Mouse (Mus musculus) retina, postnatal 1 day (tissue): Measurements from ENCODE around the gene Frmd5.
A peak's percentile ranks its signal among the peaks of the same experiment; 100 is the strongest.
"Not testable (repeated sequence)": the region's sequence is repeated elsewhere in the genome, so short reads cannot be mapped to it uniquely, and the experiment has no call there.

Experiments
- DNase-seq: peaks from one replicate; pipeline ENCODE4 v3.0.0-alpha.2; 2012

The Frmd5 gene

DNA sequence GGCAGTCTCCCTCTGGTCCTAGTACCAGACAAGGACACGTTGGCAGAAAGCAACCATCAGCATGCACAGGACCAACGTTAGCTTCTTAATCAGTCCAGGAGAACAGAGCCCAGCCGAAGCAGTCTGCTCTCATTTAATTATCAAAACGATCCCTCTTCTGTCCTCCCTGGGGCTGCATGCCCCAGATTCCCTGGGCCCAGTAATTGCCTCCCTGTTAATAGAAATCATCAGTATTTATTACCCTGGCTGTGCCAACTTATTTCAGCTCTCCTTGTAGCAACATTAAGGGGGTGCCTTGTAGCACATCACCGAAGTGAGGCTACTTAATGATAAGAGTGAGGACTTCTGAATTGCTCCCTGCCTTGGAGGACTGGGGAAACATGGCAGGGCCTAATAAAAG, 241.0 kb downstream of the Frmd5 start:
- peak; percentile 53 for DNase-seq

GRCm38 (mm10) chr2:121563117-121563516, 243.8 kb downstream of the Frmd5 start:
- no peak for DNase-seq

GRCm38 (mm10) chr2:121551271-121551670, 255.6 kb downstream of the Frmd5 start:
- no peak for DNase-seq

DNA sequence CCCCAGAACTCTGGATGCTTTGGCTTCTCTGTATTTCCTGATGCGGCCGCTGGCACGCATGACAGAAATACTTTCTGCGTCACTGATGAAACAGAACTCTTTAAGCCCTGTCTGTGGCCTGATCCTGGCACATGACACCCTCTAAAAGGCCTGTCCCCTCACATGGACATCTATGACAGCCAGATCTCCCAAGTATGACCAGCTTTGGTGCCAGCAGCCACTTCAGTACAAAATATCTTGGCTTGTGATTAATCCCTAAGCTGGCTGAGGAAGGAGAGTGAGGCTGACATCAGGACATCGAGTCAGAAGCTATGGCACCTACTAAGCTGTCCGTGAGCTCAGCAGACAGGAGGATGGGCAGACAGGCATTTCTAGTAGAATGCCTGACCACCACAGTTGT, 257.3 kb downstream of the Frmd5 start:
- DNase-seq, result no peak

DNA sequence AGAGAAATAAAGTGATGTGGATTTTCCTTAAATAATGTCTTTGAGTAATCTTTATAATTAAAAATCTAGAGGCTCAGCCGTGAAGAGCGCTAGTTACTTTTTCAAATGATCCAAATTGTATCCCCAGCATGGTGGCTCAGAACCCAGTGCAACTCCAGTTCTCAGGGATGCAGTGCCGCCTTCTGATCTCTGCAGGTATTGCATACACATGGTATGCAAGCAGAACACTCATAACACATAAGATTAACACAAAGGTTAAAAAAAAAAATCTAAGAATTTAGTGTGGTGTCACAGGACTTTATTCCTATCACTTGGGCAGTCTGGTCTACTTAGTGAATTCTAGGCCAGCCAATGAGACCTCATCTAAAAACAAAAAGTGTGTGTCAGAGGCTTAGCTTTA, 262.1 kb downstream of the Frmd5 start:
- no peak for DNase-seq

DNA sequence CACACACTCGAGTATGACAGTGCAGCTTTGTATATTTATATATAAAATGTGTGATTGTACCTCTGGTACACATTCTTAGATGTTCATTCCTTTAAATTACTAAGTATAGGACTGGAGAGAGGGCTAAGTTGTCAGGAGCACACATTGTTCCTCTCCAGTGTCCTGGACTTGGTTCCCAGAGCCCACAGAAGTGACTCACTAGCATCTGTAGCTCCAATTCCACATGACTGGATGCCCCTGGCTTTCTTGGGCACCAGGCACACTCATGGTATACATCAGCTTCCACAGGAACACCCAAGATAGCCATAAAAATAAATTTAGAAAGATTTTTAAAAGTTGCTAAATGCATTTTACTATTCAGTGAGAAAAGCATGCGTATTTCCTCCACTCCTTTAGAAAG, 281.8 kb downstream of the Frmd5 start:
- no peak for DNase-seq

GRCm38 (mm10) chr2:121522830-121523229, 284.1 kb downstream of the Frmd5 start:
- not testable (repeated sequence) for DNase-seq

GRCm38 (mm10) chr2:121522006-121522405, 284.9 kb downstream of the Frmd5 start:
- no peak for DNase-seq

DNA sequence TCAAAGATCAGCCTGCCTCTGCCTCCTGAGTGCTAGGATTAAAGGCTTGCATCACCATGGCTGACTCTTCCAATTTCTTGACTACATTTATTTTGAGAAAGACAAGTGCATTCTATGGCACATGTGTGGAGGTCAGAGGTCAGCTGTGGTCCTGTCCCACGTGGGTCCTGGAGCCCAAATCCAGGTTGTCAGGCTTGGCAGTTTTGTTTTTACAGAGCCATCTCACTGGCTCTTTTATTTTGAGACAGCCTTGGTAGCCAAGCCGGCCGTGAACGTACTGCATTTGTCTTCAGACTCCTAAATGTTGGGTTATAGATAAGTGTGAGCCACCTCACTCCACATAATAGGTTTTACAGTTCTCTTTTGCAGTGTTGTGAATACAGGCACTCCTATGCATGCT, 288.2 kb downstream of the Frmd5 start:
- DNase-seq, result not testable (repeated sequence)

DNA sequence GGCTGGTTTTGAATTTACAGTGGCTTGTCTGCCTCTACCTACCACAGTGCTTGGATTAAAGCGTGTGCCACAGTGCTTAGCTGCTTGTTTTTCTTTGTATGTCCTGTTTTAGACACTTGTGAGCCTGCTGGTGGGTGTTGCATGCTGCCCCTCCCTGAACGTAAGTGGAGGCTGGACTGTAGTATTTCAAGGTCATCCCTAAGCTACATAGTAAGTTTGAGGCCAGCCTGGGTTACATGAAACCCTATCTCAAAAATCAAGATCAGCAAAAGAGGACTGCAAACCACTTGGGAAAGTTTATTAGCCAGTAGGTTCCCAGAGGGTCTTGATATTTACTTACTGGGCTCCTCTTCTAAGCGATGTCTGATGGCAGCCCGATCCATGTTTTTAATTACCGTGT, 288.8 kb downstream of the Frmd5 start:
- DNase-seq, result no peak

- no peak for DNase-seq
Measured at GRCm38 (mm10) chr2:121514211-121514610, 292.7 kb downstream of the Frmd5 start.

GRCm38 (mm10) chr2:121512991-121513765, 293.7 kb downstream of the Frmd5 start:
- DNase-seq, result not testable (repeated sequence)

- no peak for DNase-seq
Measured at GRCm38 (mm10) chr2:121511401-121511800, 295.5 kb downstream of the Frmd5 start.

GRCm38 (mm10) chr2:121509584-121509983, 297.3 kb downstream of the Frmd5 start:
- peak; percentile 64 for DNase-seq

DNA sequence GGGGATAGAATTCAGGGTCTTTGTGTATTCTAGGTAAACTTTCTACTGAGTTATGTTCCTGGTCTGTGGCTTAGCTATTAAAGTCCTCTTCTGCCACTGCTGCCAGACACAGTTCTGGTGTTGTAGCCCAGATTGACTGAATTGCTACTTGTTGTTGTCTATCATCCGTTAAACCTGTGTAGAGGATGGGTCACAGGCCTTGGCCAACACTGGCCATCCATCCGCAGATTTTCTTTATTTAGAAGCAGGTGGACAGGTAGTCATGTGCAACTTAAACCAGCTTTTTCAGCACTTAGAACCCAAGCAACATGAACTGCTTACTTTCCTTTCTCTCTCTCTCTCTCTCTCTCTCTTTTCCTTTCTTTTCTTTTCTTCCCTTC, 298.9 kb downstream of the Frmd5 start:
- no peak for DNase-seq

DNA sequence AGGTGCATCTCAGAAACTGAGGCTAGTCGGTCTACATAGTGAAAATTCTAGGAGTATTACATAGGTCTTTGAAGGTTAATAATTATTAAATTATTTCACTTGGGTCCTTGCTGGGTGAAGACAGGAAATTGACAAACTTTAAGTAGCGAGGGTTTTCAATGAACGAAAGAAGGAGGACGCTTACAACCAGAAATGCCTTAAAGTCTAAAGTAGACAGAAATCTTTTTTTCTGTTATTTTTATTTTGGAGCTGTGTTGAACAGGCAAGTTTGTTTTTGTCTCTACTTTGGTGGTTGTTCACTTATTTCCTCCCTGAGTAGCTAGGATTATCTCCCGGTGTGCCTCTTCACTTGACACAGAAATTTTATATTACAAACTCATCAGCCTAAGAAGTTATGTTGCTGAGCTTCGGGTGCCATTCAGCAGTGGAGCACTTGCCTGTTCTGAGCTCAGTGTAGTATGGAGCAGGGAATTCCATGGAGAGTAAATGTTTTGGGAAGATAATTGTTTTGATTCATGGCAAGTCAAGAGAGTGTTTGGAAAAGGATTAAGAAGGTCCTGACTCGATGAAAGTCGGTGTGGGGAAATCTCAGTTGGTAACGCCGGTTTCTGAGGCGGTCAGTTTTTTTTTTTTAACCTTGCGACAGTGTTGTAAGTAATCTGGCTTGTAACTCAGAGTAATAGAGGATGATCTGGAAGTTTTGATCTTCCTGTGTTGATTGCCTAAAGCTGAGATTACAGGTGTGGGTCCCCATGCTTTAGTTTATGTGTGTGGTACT, 299.5 kb downstream of the Frmd5 start:
- no peak for DNase-seq

DNA sequence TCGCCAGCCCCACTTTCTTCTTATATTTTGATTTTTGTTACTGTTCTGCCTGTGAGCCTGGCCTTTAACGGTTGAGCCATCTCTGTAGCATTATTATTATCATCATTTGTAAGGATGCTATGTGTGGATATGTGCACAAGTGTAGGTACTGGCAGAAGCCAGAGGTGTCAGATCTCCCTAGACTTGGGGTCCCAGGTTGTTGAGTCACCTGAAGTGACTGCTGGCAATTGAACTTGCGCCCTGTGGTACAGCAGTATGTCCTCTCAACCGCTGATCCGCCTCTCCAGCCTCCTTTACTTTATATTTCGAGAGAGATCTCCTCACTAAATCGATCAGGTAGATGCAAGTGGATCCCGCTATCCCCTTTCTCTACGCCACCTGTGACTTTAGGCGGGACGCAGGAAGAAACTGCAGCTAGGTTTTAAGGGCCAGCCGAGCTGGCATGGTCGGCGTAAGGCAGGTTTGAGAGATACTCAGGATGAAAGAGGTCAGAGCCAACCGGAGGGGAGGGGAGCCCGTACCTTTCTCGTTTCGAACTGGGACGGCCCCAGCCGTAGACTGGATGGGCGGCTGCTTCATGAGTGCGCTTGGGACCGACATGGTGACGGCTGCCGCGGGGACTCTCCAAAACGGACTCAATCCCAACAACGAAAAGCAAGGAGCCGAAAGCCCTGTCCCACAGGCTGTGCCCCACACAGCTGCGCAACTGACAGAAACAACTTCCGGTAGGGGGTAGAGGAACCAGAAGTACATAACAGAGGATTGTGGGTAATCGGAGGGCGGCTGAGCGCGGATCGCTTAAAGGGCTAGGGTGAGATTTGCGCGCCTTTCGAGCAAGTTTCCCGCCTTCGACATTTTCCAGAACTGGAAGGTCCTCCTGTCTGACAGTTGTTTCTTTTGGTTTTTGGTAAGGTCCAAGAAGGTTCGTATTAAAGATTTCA, 300.7 kb downstream of the Frmd5 start, which contains the start of the genes Mfap1a and Wdr76:
TSS of gene Mfap1a (minus strand) at position 724 of the 941 bp plus-strand sequence.
TSS of gene Wdr76 (plus strand) at position 782 of the 941 bp plus-strand sequence.
- peak; percentile 95 for DNase-seq

- DNase-seq, result not testable (repeated sequence)
Measured at GRCm38 (mm10) chr2:121501550-121501949, 305.3 kb downstream of the Frmd5 start.
